Mouse (Mus musculus): ENCODE data around the gene Mapkapk2. TPM values are rescaled to one million over a fixed set of nuclear protein-coding genes. Genes with fewer than 3 reads are reported as not detected.

Gene Mapkapk2
- polyA plus RNA-seq, 1 experiment from 2014 or later: 129 TPM

- TF ChIP-seq CTCF (IDR thresholded peaks at IDR 0.05): no peak
- ChIA-PET CTCF (no interaction called here), POLR2A (no interaction called here)
- ATAC-seq (no peak), DNase-seq (ENCODE audit: low read depth, low spot score) (no peak)
- in situ Hi-C loops (cut with MboI; ENCODE audit: low pct_unique_long_range_greater_than_20kb): no loop called here
- H3K27me3 ChIP-seq: peaks cover under 1% of the 10 kb centered on the region
Measured at GRCm38 (mm10) chr1:131015281-131015680, 82.3 kb downstream of the Mapkapk2 start.

- DNase-seq (ENCODE audit: low read depth, low spot score): no peak
- CTCF ChIA-PET: no interaction called here
Measured at GRCm38 (mm10) chr1:131013926-131014325, 83.7 kb downstream of the Mapkapk2 start.

DNA sequence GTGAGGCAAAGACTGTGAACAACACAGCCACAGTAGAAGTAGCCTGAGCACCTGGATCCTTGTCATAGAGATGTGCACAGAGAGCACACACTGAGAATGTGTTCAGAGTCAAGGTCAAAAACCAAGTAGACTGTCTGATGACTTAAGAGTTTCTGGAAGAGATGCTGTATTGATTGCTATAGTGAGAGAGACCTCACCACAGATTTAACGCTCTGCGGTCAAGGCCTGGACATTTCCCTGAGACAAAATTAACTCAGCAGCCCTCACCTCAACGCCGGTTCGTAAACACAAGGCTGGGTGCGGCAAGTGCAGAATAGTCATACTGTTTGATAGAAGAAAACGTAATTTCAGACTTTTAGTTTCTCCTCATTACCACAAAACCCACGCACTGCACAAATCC, 85.1 kb downstream of the Mapkapk2 start:
- H3K27me3 ChIP-seq: no peaks in the 10 kb centered on the region
- ATAC-seq: no peak
- ChIA-PET POLR2A (no interaction called here), CTCF (no interaction called here)
- in situ Hi-C loops (cut with MboI; ENCODE audit: low pct_unique_long_range_greater_than_20kb): no loop called here
- DNase-seq (ENCODE audit: low read depth, low spot score): no peak
- no peak for TF ChIP-seq CTCF (IDR thresholded peaks at IDR 0.05)

More at GRCm38 (mm10) chr1:131013926-131014325, 83.7 kb downstream of the Mapkapk2 start:
- H3K27me3 ChIP-seq: no peaks in the 10 kb centered on the region
- no peak for TF ChIP-seq CTCF (IDR thresholded peaks at IDR 0.05)
- POLR2A ChIA-PET: interaction anchor here (0.7 kb wide), 1 partner anchor 15 kb away, joined by 8 read pairs; no protein-coding TSS in a partner anchor
- in situ Hi-C loops (cut with MboI; ENCODE audit: low pct_unique_long_range_greater_than_20kb): no loop called here
- ATAC-seq: no peak

GRCm38 (mm10) chr1:131010201-131011153, 87.1 kb downstream of the Mapkapk2 start:
- no peak for ATAC-seq
- no peak for DNase-seq (ENCODE audit: low read depth, low spot score)
- H3K27me3 ChIP-seq: no peaks in the 10 kb centered on the region
- POLR2A ChIA-PET: interaction anchor here (0.8 kb wide), 1 partner anchor 9 kb away, joined by 3 read pairs; no protein-coding TSS in a partner anchor
- CTCF ChIA-PET: interaction anchor here (1.0 kb wide), 1 partner anchor 23 kb away, joined by 3 read pairs; no protein-coding TSS in a partner anchor
- no peak for TF ChIP-seq CTCF (IDR thresholded peaks at IDR 0.05)
- in situ Hi-C loops (cut with MboI; ENCODE audit: low pct_unique_long_range_greater_than_20kb): no loop called here

DNA sequence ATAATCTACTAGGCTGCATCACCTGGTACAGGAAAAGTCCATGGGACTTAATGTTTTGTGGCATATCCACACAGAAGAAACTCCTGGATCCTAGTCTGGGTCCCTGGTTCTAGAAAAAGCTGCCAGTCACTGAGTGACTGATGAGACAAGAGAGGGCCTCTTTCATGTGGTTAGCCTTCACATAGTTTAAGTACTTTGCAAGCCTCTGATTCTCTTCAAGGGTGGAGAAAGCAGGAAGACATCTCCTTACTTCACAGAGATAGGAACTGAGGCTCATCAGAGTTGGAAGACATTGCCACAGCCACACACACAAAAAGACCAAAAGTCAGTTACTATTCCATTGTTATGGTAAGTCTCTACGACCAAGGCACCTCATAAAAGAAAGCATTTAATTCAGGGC, 91.6 kb downstream of the Mapkapk2 start:
- no peak for TF ChIP-seq CTCF (IDR thresholded peaks at IDR 0.05)
- ChIA-PET POLR2A (no interaction called here), CTCF (interaction anchor here (1.3 kb wide), 1 partner anchor 11 kb away, joined by 3 read pairs; no protein-coding TSS in a partner anchor)
- DNase-seq (ENCODE audit: low read depth, low spot score) (no peak), ATAC-seq (no peak)
- no peaks in the 10 kb centered on the region for H3K27me3 ChIP-seq
- in situ Hi-C loops (cut with MboI; ENCODE audit: low pct_unique_long_range_greater_than_20kb): no loop called here

Other genes starting within 250 kb of the Mapkapk2 start
- not detected for gene Fcmr, start 232.2 kb downstream of the Mapkapk2 start, polyA plus RNA-seq (2021)
- gene Il24, start 210.4 kb downstream of the Mapkapk2 start, polyA plus RNA-seq (2021): 0.12 TPM
- gene Il20, start 186.4 kb downstream of the Mapkapk2 start, polyA plus RNA-seq (2021): not detected
- 0.17 TPM for gene Il19, start 157.7 kb downstream of the Mapkapk2 start, polyA plus RNA-seq (2021)
- 0.04 TPM for gene Il10, start 78.0 kb downstream of the Mapkapk2 start, polyA plus RNA-seq (2021)
- 11.7 TPM for gene Dyrk3, start 40.5 kb upstream of the Mapkapk2 start, polyA plus RNA-seq (2021)
- gene Eif2d, start 55.4 kb upstream of the Mapkapk2 start, polyA plus RNA-seq (2021): 53.8 TPM
- 9.5 TPM for gene Rassf5, start 147.4 kb upstream of the Mapkapk2 start, polyA plus RNA-seq (2021)
- 21.3 TPM for gene Ikbke, start 181.8 kb upstream of the Mapkapk2 start, polyA plus RNA-seq (2021)

Measured in Patski (cell line).